Mouse (Mus musculus): ENCODE data around the gene Gm21962. TPM values are rescaled to one million over a fixed set of nuclear protein-coding genes. Genes with fewer than 3 reads are reported as not detected.

The Gm21962 gene
- total RNA-seq, 2 experiments from 2014 or later: not detected

GRCm38 (mm10) chr3:137649112-137649511 lies 22.2 kb upstream of the Gm21962 start:
- Histone ChIP-seq H3K4me3 (no peak overlapping the region), H3K27ac (peak overlapping the region; percentile 5; the same call in 1 of the 2 replicates)
- TF ChIP-seq CTCF (conservative IDR thresholded peaks at IDR 0.05): no peak
- DNase-seq (ENCODE audit: low spot score in 2 of 2): no peak

DNA sequence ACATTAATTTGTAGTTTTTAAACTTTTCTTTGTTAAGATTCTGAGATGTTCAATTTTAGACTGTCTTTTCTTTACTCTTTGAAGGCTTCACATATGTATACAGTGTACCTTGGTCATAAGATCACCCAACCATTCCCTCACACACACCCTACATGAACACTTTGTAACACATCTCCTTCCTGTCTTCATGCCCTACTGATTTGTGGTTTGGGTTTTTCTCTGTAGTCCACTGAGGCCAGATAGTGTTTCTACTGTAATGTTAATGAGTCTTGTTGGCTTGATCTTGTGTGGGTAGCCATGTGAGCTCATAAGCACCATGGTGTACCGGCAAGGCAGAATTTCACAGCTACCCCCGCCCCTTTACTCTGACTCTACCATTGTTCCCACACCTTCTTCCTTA lies 18.5 kb upstream of the Gm21962 start:
- no peak for DNase-seq (ENCODE audit: low spot score in 2 of 2)
- H3K4me3 ChIP-seq: no peak overlapping the region
- TF ChIP-seq CTCF (conservative IDR thresholded peaks at IDR 0.05): no peak
- no peak overlapping the region for H3K27ac ChIP-seq

GRCm38 (mm10) chr3:137680923-137681322 lies 9.6 kb downstream of the Gm21962 start:
- H3K27ac ChIP-seq: peak overlapping the region; percentile 82

GRCm38 (mm10) chr3:137682911-137683806 lies 11.8 kb downstream of the Gm21962 start:
- no peak for TF ChIP-seq CTCF (conservative IDR thresholded peaks at IDR 0.05)
- peak; percentile 47 to 69 for DNase-seq (ENCODE audit: low spot score in 2 of 2)
- H3K27ac ChIP-seq: peak overlapping the region; percentile 68; the same call in 1 of the 2 replicates
- peak overlapping the region; percentile 3; the same call in 1 of the 2 replicates for H3K4me3 ChIP-seq

More at GRCm38 (mm10) chr3:137680923-137681322, 9.6 kb downstream of the Gm21962 start:
- DNase-seq (ENCODE audit: low spot score in 2 of 2): peak; percentile 51 to 57
- no peak for TF ChIP-seq CTCF (conservative IDR thresholded peaks at IDR 0.05)
- H3K4me3 ChIP-seq: no peak overlapping the region

- Histone ChIP-seq H3K4me3 (peak overlapping the region; percentile 3; the same call in 1 of the 2 replicates), H3K27ac (peak overlapping the region; percentile 68; the same call in 1 of the 2 replicates)
- DNase-seq (ENCODE audit: low spot score in 2 of 2): no peak
- no peak for TF ChIP-seq CTCF (conservative IDR thresholded peaks at IDR 0.05)
Observed at GRCm38 (mm10) chr3:137683807-137684403, 12.6 kb downstream of the Gm21962 start.

GRCm38 (mm10) chr3:137686932-137687331 lies 15.6 kb downstream of the Gm21962 start:
- no peak for DNase-seq (ENCODE audit: low spot score in 2 of 2)
- no peak for TF ChIP-seq CTCF (conservative IDR thresholded peaks at IDR 0.05)
- no peak overlapping the region for H3K4me3 ChIP-seq
- H3K27ac ChIP-seq: no peak overlapping the region

DNA sequence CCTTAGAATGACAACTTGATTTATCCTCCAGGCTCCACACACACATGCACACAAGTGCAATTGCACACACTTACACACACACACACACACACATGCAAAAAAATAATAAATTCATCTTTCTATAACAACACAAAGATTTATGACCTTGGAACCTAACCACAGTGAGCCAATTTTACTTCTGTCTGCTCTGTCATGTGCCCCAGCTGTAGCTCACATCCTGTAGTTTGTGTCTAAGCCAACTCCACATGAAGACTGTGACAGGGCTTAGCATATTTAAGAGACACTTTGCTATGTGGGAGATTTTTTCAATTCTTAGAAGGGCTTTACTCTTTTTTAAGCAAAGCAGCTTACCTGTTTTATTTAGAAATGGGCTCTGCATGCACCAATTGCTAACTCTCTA lies 20.2 kb downstream of the Gm21962 start:
- Histone ChIP-seq H3K4me3 (no peak overlapping the region), H3K27ac (no peak overlapping the region)
- DNase-seq (ENCODE audit: low spot score in 2 of 2): no peak
- no peak for TF ChIP-seq CTCF (conservative IDR thresholded peaks at IDR 0.05)

DNA sequence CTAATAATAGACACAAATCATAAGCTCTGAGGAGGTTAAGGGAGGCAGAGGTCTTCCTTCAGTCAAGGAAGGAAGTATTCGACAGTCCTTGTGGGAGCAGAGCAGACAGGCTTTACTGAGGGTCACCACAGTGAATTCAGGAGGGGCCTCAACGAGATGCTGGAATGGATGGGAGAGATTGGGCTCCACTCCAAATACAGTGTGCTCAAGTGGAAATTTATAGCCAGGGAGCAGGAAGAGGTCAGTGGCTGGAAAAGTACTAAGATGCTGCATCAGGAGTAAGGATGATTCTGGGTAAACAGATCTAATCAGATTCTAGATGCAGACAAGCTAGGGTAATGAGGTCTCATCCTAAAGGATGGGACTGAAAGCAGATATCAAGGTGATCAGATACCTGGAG lies 44.6 kb downstream of the Gm21962 start:
- TF ChIP-seq CTCF (conservative IDR thresholded peaks at IDR 0.05): no peak
- no peak for DNase-seq (ENCODE audit: low spot score in 2 of 2)
- H3K4me3 ChIP-seq: no peak overlapping the region
- H3K27ac ChIP-seq: no peak overlapping the region

GRCm38 (mm10) chr3:137716573-137717157 lies 45.3 kb downstream of the Gm21962 start:
- no peak for TF ChIP-seq CTCF (conservative IDR thresholded peaks at IDR 0.05)
- no peak for DNase-seq (ENCODE audit: low spot score in 2 of 2)
- no peak overlapping the region for H3K4me3 ChIP-seq
- H3K27ac ChIP-seq: no peak overlapping the region

Small RNAs within 50 kb of the gene (microRNA-seq; reads per million reads assigned to microRNA genes)
- gene Gm22468: 0 reads per million in 2 experiments

Other genes with a start within 250 kb of the Gm21962 start
- gene Ddit4l, start 49.9 kb upstream of the Gm21962 start, total RNA-seq (2021): 1 to 10 TPM; 8.7 to 8.9 TPM
- 100 to 1,000 TPM; 142 to 147 TPM for gene H2afz, start 193.0 kb downstream of the Gm21962 start, total RNA-seq (2021)
- 10 to 100 TPM; 52.7 to 52.9 TPM for gene Dnajb14, start 196.2 kb downstream of the Gm21962 start, total RNA-seq (2021)
- 10 to 100 TPM; 64.4 to 65.3 TPM for gene Lamtor3, start 247.0 kb downstream of the Gm21962 start, total RNA-seq (2021)